Mouse (Mus musculus) cerebellum, adult 8-10 months (tissue): Measurements from ENCODE around the gene Nfatc2.

Experiments
- DNase-seq: peaks from one replicate; pipeline ENCODE4 v3.0.0; 2022

The Nfatc2 gene

GRCm38 (mm10) chr2:168480692-168481091, 120.8 kb downstream of the Nfatc2 start:
- peak; percentile 58 for DNase-seq

GRCm38 (mm10) chr2:168479930-168480329, 121.5 kb downstream of the Nfatc2 start:
- DNase-seq: peak; percentile 82

GRCm38 (mm10) chr2:168478431-168478830, 123.0 kb downstream of the Nfatc2 start:
- DNase-seq: no peak

- DNase-seq: no peak
Measured at GRCm38 (mm10) chr2:168473496-168473895, 128.0 kb downstream of the Nfatc2 start.

- peak; percentile 73 for DNase-seq
Measured at GRCm38 (mm10) chr2:168472899-168473298, 128.6 kb downstream of the Nfatc2 start.

GRCm38 (mm10) chr2:168469032-168469431, 132.4 kb downstream of the Nfatc2 start:
- DNase-seq: peak; percentile 45

- no peak for DNase-seq
Measured at GRCm38 (mm10) chr2:168467166-168467565, 134.3 kb downstream of the Nfatc2 start.

- no peak for DNase-seq
Measured at GRCm38 (mm10) chr2:168466066-168466465, 135.4 kb downstream of the Nfatc2 start.

- no peak for DNase-seq
Measured at GRCm38 (mm10) chr2:168465646-168466045, 135.8 kb downstream of the Nfatc2 start.

GRCm38 (mm10) chr2:168461865-168462264, 139.6 kb downstream of the Nfatc2 start:
- no peak for DNase-seq

- no peak for DNase-seq
Measured at GRCm38 (mm10) chr2:168459627-168460026, 141.8 kb downstream of the Nfatc2 start.

GRCm38 (mm10) chr2:168458583-168458982, 142.9 kb downstream of the Nfatc2 start:
- DNase-seq: no peak

GRCm38 (mm10) chr2:168451714-168452708, 149.4 kb downstream of the Nfatc2 start:
- no peak for DNase-seq

GRCm38 (mm10) chr2:168450977-168451376, 150.5 kb downstream of the Nfatc2 start:
- DNase-seq: no peak

- no peak for DNase-seq
Measured at GRCm38 (mm10) chr2:168448054-168448453, 153.4 kb downstream of the Nfatc2 start.

GRCm38 (mm10) chr2:168447601-168448000, 153.9 kb downstream of the Nfatc2 start:
- DNase-seq: no peak

GRCm38 (mm10) chr2:168445211-168445810, 156.1 kb downstream of the Nfatc2 start:
- peak; percentile 49 for DNase-seq

- no peak for DNase-seq
Measured at GRCm38 (mm10) chr2:168444126-168444525, 157.3 kb downstream of the Nfatc2 start.

- DNase-seq: no peak
Measured at GRCm38 (mm10) chr2:168441494-168441893, 160.0 kb downstream of the Nfatc2 start.

GRCm38 (mm10) chr2:168440918-168441328, 160.5 kb downstream of the Nfatc2 start:
- DNase-seq: peak; percentile 27

- DNase-seq: no peak
Measured at GRCm38 (mm10) chr2:168438981-168439452, 162.4 kb downstream of the Nfatc2 start.

GRCm38 (mm10) chr2:168434187-168434586, 167.3 kb downstream of the Nfatc2 start:
- DNase-seq: no peak

- DNase-seq: no peak
Measured at GRCm38 (mm10) chr2:168433392-168433791, 168.1 kb downstream of the Nfatc2 start.

GRCm38 (mm10) chr2:168432394-168432793, 169.1 kb downstream of the Nfatc2 start:
- no peak for DNase-seq
